Mouse (Mus musculus): ENCODE data around the gene Fsd1l. TPM values are rescaled to one million over a fixed set of nuclear protein-coding genes. Genes with fewer than 3 reads are reported as not detected.
A peak's percentile ranks its signal among the peaks of the same experiment; 100 is the strongest.
"Not testable (repeated sequence)": the region's sequence is repeated elsewhere in the genome, so short reads cannot be mapped to it uniquely, and the experiment has no call there.

Gene Fsd1l
- polyA plus RNA-seq, 1 experiment from 2014 or later, result 18.8 TPM

- Histone ChIP-seq H3K9ac (peak overlapping the region; percentile 88), H3K36me3 (peaks cover 3% of the 10 kb centered on the region; the same call in 1 of the 2 replicates), H3K27ac (peak overlapping the region; percentile 64; the same call in 1 of the 2 replicates), H3K4me2 (peak overlapping the region; percentile 76), H3K27me3 (no peaks in the 10 kb centered on the region), H3K4me1 (0 out of 2 replicates have a peak, but pooled peaks cover 9% of the 10 kb centered on the region), H3K4me3 (peak overlapping the region; percentile 83), H3K9me3 (no peaks in the 10 kb centered on the region)
- no peak for ATAC-seq (ENCODE audit: insufficient number of reproducible peaks, insufficient read depth, low FRiP score, low TSS enrichment, low read depth)
- 1% methylated on average over 5 of the region's 5 CpGs for WGBS
These were observed 709 bp downstream of the Fsd1l start for GRCm38 (mm10) chr4:53632011-53632349.

DNA sequence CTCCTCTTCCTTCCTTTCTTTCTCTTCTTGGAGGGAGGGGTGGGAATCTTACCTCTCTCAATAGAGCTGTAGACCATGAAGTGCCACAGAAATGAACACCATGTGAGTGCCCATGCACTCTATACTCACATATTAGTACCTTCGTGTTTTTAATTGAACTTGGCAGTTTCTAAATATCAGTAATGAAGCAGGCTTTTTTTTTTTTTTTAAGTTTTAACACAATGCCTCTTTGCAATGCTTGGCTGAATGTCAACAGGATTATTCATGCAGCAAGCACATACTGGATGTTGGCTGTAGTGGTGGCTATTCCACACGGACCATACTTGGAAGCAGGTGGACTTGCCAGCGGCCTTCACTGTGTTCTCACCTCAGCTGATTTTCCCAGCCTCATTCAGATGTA, 4.1 kb downstream of the Fsd1l start:
- 0 out of 2 replicates have a peak, but pooled peaks cover 9% of the 10 kb centered on the region for H3K4me1 ChIP-seq
- no peak overlapping the region for H3K4me2 ChIP-seq
- H3K27me3 ChIP-seq, result no peaks in the 10 kb centered on the region
- no peak for ATAC-seq (ENCODE audit: insufficient number of reproducible peaks, insufficient read depth, low FRiP score, low TSS enrichment, low read depth)
- H3K9ac ChIP-seq, result no peak overlapping the region
- H3K27ac ChIP-seq, result no peak overlapping the region
- H3K4me3 ChIP-seq, result no peak overlapping the region
- no peaks in the 10 kb centered on the region for H3K9me3 ChIP-seq
- WGBS, result 86% methylated on average over 3 of the region's 3 CpGs
- H3K36me3 ChIP-seq, result peaks cover 7% of the 10 kb centered on the region; the same call in 1 of the 2 replicates

DNA sequence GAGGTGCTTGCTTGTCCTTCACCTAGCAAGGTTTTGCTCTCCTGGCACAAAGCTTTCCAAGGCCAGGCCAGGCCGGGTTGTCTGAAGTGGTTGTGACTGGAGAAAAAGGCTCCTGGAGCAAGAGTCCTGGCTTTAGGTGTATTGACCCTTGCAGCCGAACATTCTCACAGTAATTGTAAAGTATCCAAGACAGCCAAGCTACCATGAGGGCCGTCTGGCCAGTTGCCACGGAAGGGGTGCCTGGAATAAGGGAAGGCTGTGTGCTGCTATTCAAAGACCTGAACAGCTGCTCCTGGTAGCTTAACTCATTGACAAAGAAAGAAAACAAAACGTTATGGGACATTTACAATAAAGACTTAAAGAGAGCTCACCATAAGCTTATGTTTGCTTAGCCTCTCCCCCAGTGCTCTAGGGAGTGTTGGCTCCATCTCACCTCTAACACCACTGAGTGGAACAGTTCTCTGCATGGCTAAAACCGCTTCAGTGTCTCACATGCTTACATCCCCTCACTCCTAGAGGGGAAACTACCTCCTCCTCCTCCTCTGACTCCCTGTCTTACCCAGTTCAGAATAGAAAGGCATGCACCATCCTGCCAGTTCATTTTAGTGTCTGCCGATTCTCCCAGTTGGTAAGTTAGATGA, 6.1 kb downstream of the Fsd1l start:
- ATAC-seq (ENCODE audit: insufficient number of reproducible peaks, insufficient read depth, low FRiP score, low TSS enrichment, low read depth), result no peak
- Histone ChIP-seq H3K27me3 (no peaks in the 10 kb centered on the region), H3K4me2 (no peak overlapping the region), H3K27ac (0 out of 2 replicates have a peak overlapping the region, but pooled peaks have one; percentile 16), H3K9ac (no peak overlapping the region), H3K36me3 (peaks cover 16% of the 10 kb centered on the region), H3K4me1 (0 out of 2 replicates have a peak, but pooled peaks cover 5% of the 10 kb centered on the region), H3K9me3 (peaks cover 9% of the 10 kb centered on the region; the same call in 1 of the 2 replicates), H3K4me3 (no peak overlapping the region)
- WGBS, result 71% methylated on average over 7 of the region's 7 CpGs

- H3K9me3 ChIP-seq, result peaks cover 9% of the 10 kb centered on the region; the same call in 1 of the 2 replicates
- no peaks in the 10 kb centered on the region for H3K27me3 ChIP-seq
- no peaks in the 10 kb centered on the region for H3K4me1 ChIP-seq
- no peak overlapping the region for H3K4me3 ChIP-seq
- 88% methylated on average over 7 of the region's 7 CpGs for WGBS
- no peak overlapping the region for H3K9ac ChIP-seq
- no peak overlapping the region for H3K27ac ChIP-seq
- H3K36me3 ChIP-seq, result peaks cover 16% of the 10 kb centered on the region
- ATAC-seq (ENCODE audit: insufficient number of reproducible peaks, insufficient read depth, low FRiP score, low TSS enrichment, low read depth), result no peak
- no peak overlapping the region for H3K4me2 ChIP-seq
These were observed 7.4 kb downstream of the Fsd1l start for GRCm38 (mm10) chr4:53638549-53639123.

DNA sequence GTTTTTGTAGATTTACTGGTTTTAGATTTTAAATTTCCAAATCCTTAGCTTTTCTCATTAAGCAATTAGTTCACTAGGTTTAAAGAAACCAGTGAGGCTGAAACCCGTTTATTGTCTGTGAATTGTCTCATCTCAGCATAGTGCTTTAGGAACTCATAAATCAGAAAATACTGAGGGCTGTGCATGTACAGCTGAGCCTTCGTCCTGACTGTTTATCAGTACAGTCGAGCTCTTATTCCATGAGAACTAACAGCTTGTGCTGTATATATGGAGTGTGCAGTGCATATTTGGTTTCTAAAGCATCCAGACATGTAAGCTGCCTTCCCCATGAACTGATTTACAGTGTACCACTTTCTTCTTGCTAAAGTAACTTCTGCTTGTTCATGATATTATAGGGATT, 26.8 kb downstream of the Fsd1l start:
- no peaks in the 10 kb centered on the region for H3K4me1 ChIP-seq
- ATAC-seq (ENCODE audit: insufficient number of reproducible peaks, insufficient read depth, low FRiP score, low TSS enrichment, low read depth), result no peak

DNA sequence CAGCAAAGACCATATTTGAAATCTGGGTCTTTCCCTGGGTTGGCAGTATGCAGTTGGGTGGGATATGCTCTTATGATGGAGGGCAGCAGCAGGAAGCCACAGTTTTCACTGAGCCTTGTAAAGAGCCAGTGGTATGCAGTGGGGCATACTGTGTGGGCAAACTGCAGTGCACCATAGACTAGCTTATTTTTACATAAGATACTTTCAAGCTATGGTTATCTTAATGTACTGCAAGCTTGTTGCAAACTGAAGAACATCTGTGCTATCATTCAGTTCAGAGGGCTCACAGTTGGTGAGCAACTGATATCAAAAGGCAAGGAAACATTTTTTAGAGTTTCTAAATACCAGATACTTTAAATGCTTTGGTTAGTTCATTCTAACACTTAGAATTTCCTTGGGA, 29.4 kb downstream of the Fsd1l start:
- Histone ChIP-seq H3K27ac (no peak overlapping the region), H3K4me3 (no peak overlapping the region), H3K27me3 (no peaks in the 10 kb centered on the region), H3K4me1 (no peaks in the 10 kb centered on the region), H3K4me2 (no peak overlapping the region), H3K9ac (no peak overlapping the region), H3K36me3 (peaks cover 25% of the 10 kb centered on the region), H3K9me3 (no peaks in the 10 kb centered on the region)
- no peak for ATAC-seq (ENCODE audit: insufficient number of reproducible peaks, insufficient read depth, low FRiP score, low TSS enrichment, low read depth)

More for the DNA sequence above, 26.8 kb downstream of the Fsd1l start:
- Histone ChIP-seq H3K36me3 (peaks cover 27% of the 10 kb centered on the region), H3K4me2 (no peak overlapping the region), H3K4me3 (no peak overlapping the region), H3K27me3 (no peaks in the 10 kb centered on the region), H3K9me3 (no peaks in the 10 kb centered on the region), H3K9ac (no peak overlapping the region), H3K27ac (no peak overlapping the region)
- 87% methylated on average over 3 of the region's 3 CpGs for WGBS

- H3K36me3 ChIP-seq, result peaks cover 28% of the 10 kb centered on the region
- ATAC-seq (ENCODE audit: insufficient number of reproducible peaks, insufficient read depth, low FRiP score, low TSS enrichment, low read depth), result no peak
- WGBS, result 75% methylated on average over 8 of the region's 8 CpGs
These were observed 50.8 kb downstream of the Fsd1l start for GRCm38 (mm10) chr4:53682092-53682491.

DNA sequence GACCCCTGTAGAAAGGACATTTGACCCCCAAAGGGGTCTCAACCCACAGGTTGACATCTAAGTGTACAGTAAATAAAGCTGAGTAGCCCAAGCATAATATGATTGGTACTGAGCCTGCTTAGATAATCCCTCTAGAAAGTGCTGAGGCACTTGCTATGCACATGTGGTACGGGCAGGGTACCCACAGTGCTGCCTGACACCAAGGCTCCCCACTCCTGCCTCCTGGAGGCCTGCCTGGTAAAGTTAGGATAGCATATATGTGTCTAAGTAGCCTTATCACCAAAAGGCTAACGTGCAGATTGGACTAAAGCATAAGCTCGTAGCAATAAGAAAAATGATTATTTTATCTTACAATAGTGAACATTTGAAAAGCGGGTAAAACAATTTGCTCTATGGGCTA, 57.7 kb downstream of the Fsd1l start:
- no peak overlapping the region for H3K4me3 ChIP-seq
- 87% methylated on average over 4 of the region's 4 CpGs for WGBS
- no peaks in the 10 kb centered on the region for H3K27me3 ChIP-seq
- no peaks in the 10 kb centered on the region for H3K4me1 ChIP-seq
- no peak overlapping the region for H3K9ac ChIP-seq
- H3K4me2 ChIP-seq, result no peak overlapping the region
- H3K9me3 ChIP-seq, result no peaks in the 10 kb centered on the region
- ATAC-seq (ENCODE audit: insufficient number of reproducible peaks, insufficient read depth, low FRiP score, low TSS enrichment, low read depth), result no peak
- 0 out of 2 replicates have a peak, but pooled peaks cover 7% of the 10 kb centered on the region for H3K36me3 ChIP-seq
- H3K27ac ChIP-seq, result no peak overlapping the region

More at GRCm38 (mm10) chr4:53682092-53682491, 50.8 kb downstream of the Fsd1l start:
- Histone ChIP-seq H3K27ac (no peak overlapping the region), H3K4me1 (no peaks in the 10 kb centered on the region), H3K27me3 (no peaks in the 10 kb centered on the region), H3K9ac (no peak overlapping the region), H3K4me2 (no peak overlapping the region), H3K4me3 (no peak overlapping the region), H3K9me3 (no peaks in the 10 kb centered on the region)

- no peak for ATAC-seq (ENCODE audit: insufficient number of reproducible peaks, insufficient read depth, low FRiP score, low TSS enrichment, low read depth)
- H3K4me2 ChIP-seq, result no peak overlapping the region
- H3K36me3 ChIP-seq, result peaks cover 8% of the 10 kb centered on the region
- H3K27me3 ChIP-seq, result no peaks in the 10 kb centered on the region
- H3K9me3 ChIP-seq, result no peaks in the 10 kb centered on the region
- no peak overlapping the region for H3K27ac ChIP-seq
- no peak overlapping the region for H3K9ac ChIP-seq
- H3K4me3 ChIP-seq, result no peak overlapping the region
- WGBS, result 67% methylated on average over 1 of the region's 1 CpGs
- no peaks in the 10 kb centered on the region for H3K4me1 ChIP-seq
These were observed 60.1 kb downstream of the Fsd1l start for GRCm38 (mm10) chr4:53691418-53691817.

GRCm38 (mm10) chr4:53709166-53709565, 77.9 kb downstream of the Fsd1l start:
- H3K4me1 ChIP-seq; H3K9ac ChIP-seq; ATAC-seq (ENCODE audit: insufficient number of reproducible peaks, insufficient read depth, low FRiP score, low TSS enrichment, low read depth); H3K36me3 ChIP-seq; H3K9me3 ChIP-seq; H3K4me2 ChIP-seq; H3K4me3 ChIP-seq; H3K27ac ChIP-seq; H3K27me3 ChIP-seq: not testable (repeated sequence)

- Histone ChIP-seq H3K27ac (no peak overlapping the region), H3K36me3 (no peaks in the 10 kb centered on the region), H3K4me1 (peaks cover 6% of the 10 kb centered on the region; the same call in 1 of the 2 replicates), H3K4me3 (no peak overlapping the region), H3K9ac (no peak overlapping the region), H3K27me3 (no peaks in the 10 kb centered on the region), H3K9me3 (no peaks in the 10 kb centered on the region), H3K4me2 (no peak overlapping the region)
- 82% methylated on average over 2 of the region's 2 CpGs for WGBS
- no peak for ATAC-seq (ENCODE audit: insufficient number of reproducible peaks, insufficient read depth, low FRiP score, low TSS enrichment, low read depth)
These were observed 78.8 kb downstream of the Fsd1l start for GRCm38 (mm10) chr4:53710021-53710420.
